Mouse (Mus musculus) heart, adult 10 weeks (tissue): Measurements from ENCODE around the gene Gstp3. TPM values are rescaled to one million over a fixed set of nuclear protein-coding genes. Genes with fewer than 3 reads are reported as not detected.

ENCODE experiments used
- polyA plus RNA-seq: library from polyadenylated mRNA; stranded (reverse); fragments of 350-450 nt; fragmentation: Illumina TruSeq; extraction: RNeasy Lipid Tissue Mini Kit (QIAGEN cat#74804); gene quantifications from one replicate; pipeline ENCODE4 v1.2.3, GENCODE M21; 2014; ENCODE audit warnings: low read depth, low replicate concordance

The Gstp3 gene
- not detected for polyA plus RNA-seq

GRCm38 (mm10) chr19:4059069-4059740 is at the start of gene Gstp3:
Gene Gstp3 (minus strand): TSS chr19:4059569.

GRCm38 (mm10) chr19:4099837-4100717 is 40.7 kb upstream of the Gstp3 start, which contains the start of gene Pitpnm1:
Gene Pitpnm1 (plus strand): TSS chr19:4099998.

GRCm38 (mm10) chr19:4096642-4097440 is 37.5 kb upstream of the Gstp3 start, which contains the start of gene Cdk2ap2:
Gene Cdk2ap2 (plus strand): TSS chr19:4097182.

GRCm38 (mm10) chr19:4081394-4081793 is 22.0 kb upstream of the Gstp3 start, which contains the start of gene Cabp2:
Gene Cabp2 (plus strand): TSS chr19:4081578.

GRCm38 (mm10) chr19:4045966-4046865 is 13.2 kb downstream of the Gstp3 start, which contains the start of gene Gstp2:
Gene Gstp2 (minus strand): TSS chr19:4046023.

GRCm38 (mm10) chr19:4037788-4038232 is 21.6 kb downstream of the Gstp3 start, which contains the start of gene Gstp1:
Gene Gstp1 (minus strand): TSS chr19:4037985.

GRCm38 (mm10) chr19:4012432-4013022 is 46.8 kb downstream of the Gstp3 start, which contains the start of gene Ndufv1:
Gene Ndufv1 (minus strand): TSS chr19:4012806.

Other genes starting within 250 kb of the Gstp3 start
- gene Chka, start 207.8 kb downstream of the Gstp3 start, polyA plus RNA-seq = 10.1 TPM
- gene Tcirg1, start 152.4 kb downstream of the Gstp3 start, polyA plus RNA-seq = 21.1 TPM
- gene Ndufs8, start 146.8 kb downstream of the Gstp3 start, polyA plus RNA-seq = 561 TPM
- 2.2 TPM for gene Aldh3b1, start 129.8 kb downstream of the Gstp3 start, polyA plus RNA-seq
- 19.0 TPM for gene Unc93b1, start 124.4 kb downstream of the Gstp3 start, polyA plus RNA-seq
- 2.3 TPM for gene Aldh3b3, start 100.9 kb downstream of the Gstp3 start, polyA plus RNA-seq
- gene Aldh3b2, start 87.2 kb downstream of the Gstp3 start, polyA plus RNA-seq = 0.37 TPM
- 51.1 TPM for gene Acy3, start 73.0 kb downstream of the Gstp3 start, polyA plus RNA-seq
- gene Tbx10, start 66.8 kb downstream of the Gstp3 start, polyA plus RNA-seq = not detected
- gene Nudt8, start 59.0 kb downstream of the Gstp3 start, polyA plus RNA-seq = 167 TPM
- gene Gm49405, start 58.9 kb downstream of the Gstp3 start, polyA plus RNA-seq = 9.5 TPM
- 265 TPM for gene Doc2g, start 56.3 kb downstream of the Gstp3 start, polyA plus RNA-seq
- 979 TPM for gene Ndufv1, start 46.8 kb downstream of the Gstp3 start, polyA plus RNA-seq
- gene Gstp1, start 21.6 kb downstream of the Gstp3 start, polyA plus RNA-seq = 343 TPM
- 33.1 TPM for gene Gstp2, start 13.5 kb downstream of the Gstp3 start, polyA plus RNA-seq
- gene Cabp2, start 22.0 kb upstream of the Gstp3 start, polyA plus RNA-seq = not detected
- gene Cdk2ap2, start 37.6 kb upstream of the Gstp3 start, polyA plus RNA-seq = 40.5 TPM
- 21.9 TPM for gene Pitpnm1, start 40.4 kb upstream of the Gstp3 start, polyA plus RNA-seq
- 71.4 TPM for gene Aip, start 66.3 kb upstream of the Gstp3 start, polyA plus RNA-seq
- not detected for gene Gpr152, start 80.2 kb upstream of the Gstp3 start, polyA plus RNA-seq
- gene Cabp4, start 84.5 kb upstream of the Gstp3 start, polyA plus RNA-seq = not detected
- 54.9 TPM for gene Coro1b, start 89.0 kb upstream of the Gstp3 start, polyA plus RNA-seq
- gene Ptprcap, start 94.0 kb upstream of the Gstp3 start, polyA plus RNA-seq = 1.1 TPM
- gene Rps6kb2, start 103.8 kb upstream of the Gstp3 start, polyA plus RNA-seq = 26.9 TPM
- gene Carns1, start 115.9 kb upstream of the Gstp3 start, polyA plus RNA-seq = 49.6 TPM
- gene Tbc1d10c, start 131.7 kb upstream of the Gstp3 start, polyA plus RNA-seq = 22.6 TPM
- 318 TPM for gene Ppp1ca, start 132.5 kb upstream of the Gstp3 start, polyA plus RNA-seq
- gene Rad9a, start 142.1 kb upstream of the Gstp3 start, polyA plus RNA-seq = 6.4 TPM
- gene Clcf1, start 154.7 kb upstream of the Gstp3 start, polyA plus RNA-seq = 3.0 TPM
- gene AC109138.7, start 154.8 kb upstream of the Gstp3 start, polyA plus RNA-seq = not detected
- 21.7 TPM for gene Pold4, start 172.3 kb upstream of the Gstp3 start, polyA plus RNA-seq
- 11.7 TPM for gene Ssh3, start 209.6 kb upstream of the Gstp3 start, polyA plus RNA-seq
- gene Ankrd13d, start 223.6 kb upstream of the Gstp3 start, polyA plus RNA-seq = 0.97 TPM
- 50.7 TPM for gene Grk2, start 246.7 kb upstream of the Gstp3 start, polyA plus RNA-seq